Mouse (Mus musculus) bone marrow, adult 2 months (tissue): ENCODE data around the gene 1700003E16Rik.

Source experiments
- CTCF ChIP-seq: fragments of 200-500 bp; IDR thresholded peaks from 2 replicates; pipeline ENCODE4 v1.5.1; 2011; ENCODE audit warnings: low read length, control low read depth; ENCODE audit not compliant: control insufficient read depth, insufficient read depth
- POLR2A ChIP-seq: fragments of 200-500 bp; IDR thresholded peaks from 2 replicates; pipeline ENCODE4 v1.6.1; 2011; ENCODE audit warnings: low read depth, mild to moderate bottlenecking, control low read depth, low read length, borderline replicate concordance; ENCODE audit not compliant: control insufficient read depth

GRCm38 (mm10) chr6:83153485-83153884, 2.7 kb upstream of the 1700003E16Rik start:
- TF ChIP-seq POLR2A (no peak), CTCF (no peak)
